Mouse (Mus musculus): ENCODE measurements around the gene Cgn.

Gene Cgn

DNA sequence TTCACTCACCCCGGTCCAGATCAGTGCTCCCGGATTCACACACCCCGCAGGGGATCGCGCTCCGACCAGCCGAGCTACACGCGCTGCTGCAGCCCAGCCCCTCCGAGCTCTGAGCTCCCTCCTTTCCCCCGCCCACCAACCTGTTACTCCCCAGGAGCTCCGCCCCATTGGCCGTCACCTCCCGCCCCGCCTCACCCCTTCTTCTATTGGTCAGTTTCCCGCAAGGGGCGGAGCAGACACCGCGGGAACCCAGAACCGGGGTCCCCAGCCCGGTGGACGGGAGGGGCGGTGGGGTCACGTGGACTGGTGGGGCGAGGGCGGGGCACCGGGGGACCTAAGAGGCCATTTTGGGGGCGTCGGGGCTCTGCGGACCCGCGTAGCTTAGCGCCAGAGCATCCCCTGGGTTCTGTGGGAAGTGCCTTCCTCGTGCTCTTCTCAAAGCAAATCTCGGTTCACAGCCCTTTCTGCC, at the start of gene Cgn:
TSS of gene Cgn (minus strand) at position 126 of the 469 bp plus-strand sequence.
- peak; percentile 74 to 86 for DNase-seq (ENCODE audit: low read depth in 2 of 2, low spot score in 2 of 2)

DNA sequence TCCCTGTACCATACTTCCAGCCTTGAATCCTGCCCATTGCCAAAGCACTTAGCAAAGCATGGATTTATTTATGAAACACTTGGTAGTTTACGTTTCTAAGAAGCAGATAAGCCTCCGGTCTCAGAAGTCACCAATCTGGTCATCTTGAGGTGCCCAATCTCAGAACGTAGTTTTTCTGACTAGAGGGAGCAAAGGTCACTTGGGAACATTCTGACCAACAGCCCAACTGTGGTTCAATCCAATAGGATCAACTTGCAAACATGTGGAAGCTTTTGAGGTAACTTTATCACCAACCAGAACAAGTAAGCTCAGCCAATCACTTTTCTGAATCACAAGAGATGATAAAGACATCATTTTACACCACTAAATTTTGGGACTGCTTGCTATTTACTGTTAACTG, 49.1 kb upstream of the Cgn start:
- no peak for DNase-seq (ENCODE audit: low read depth in 2 of 2, low spot score in 2 of 2)

DNA sequence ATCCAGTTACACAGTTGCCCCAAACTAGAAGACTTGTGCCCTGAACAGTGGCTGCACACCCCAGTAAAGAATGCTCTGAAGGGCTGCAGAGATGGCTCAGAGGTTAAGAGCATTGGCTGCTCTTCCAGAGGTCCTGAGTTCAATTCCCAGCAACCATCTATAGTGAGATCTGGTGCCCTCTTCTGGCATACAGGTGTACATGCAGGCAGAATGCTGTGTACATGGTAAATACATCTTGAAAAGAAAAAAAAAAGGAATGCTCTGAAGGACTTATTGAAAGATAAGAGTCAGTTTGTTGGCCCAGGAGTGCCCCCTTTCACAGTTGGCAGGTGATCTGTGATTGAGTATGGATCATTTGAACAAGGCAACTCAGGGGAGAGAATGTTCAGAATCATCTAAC, 47.1 kb upstream of the Cgn start:
- no peak for DNase-seq (ENCODE audit: low read depth in 2 of 2, low spot score in 2 of 2)

DNA sequence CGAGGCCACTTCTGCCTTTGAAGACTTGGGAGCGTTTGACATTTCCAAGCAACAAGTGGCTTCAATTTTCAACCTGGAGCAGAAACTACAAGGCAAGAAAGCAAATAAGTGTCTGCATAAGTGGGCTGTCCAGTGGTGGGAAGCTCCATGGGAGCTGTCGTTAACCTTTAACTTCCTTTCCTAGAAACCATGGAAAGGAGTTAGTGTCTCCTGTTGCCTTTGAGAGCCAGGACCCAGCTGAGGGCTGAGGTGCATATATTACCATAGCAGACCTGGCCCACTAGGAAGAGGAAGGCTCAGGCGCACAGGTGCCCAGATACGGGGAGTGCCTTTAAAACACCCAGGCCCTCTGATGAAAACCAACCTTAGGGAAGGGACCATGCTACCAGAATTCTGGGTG, 46.4 kb upstream of the Cgn start:
- DNase-seq (ENCODE audit: low read depth in 2 of 2, low spot score in 2 of 2), result no peak

DNA sequence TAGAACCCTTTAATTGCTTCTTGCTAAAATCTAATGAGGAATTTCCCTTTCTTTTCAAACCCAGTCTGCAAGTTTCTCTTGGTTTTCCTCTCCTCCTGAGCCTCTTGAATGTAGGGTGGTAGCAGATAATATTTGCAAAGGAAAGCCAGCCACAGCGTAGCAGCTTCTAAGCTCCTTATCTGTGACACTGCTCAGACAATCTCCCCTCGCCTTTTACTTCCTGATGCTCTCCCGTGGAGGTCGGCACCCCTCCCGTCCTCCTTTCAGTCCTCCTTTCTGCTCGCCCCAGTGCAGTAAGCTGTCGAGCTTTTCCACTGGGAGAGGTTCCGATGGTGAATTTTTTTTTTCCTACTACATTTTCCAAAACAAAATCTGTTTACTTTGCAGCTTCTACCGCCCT, 45.8 kb upstream of the Cgn start:
- no peak for DNase-seq (ENCODE audit: low read depth in 2 of 2, low spot score in 2 of 2)

DNA sequence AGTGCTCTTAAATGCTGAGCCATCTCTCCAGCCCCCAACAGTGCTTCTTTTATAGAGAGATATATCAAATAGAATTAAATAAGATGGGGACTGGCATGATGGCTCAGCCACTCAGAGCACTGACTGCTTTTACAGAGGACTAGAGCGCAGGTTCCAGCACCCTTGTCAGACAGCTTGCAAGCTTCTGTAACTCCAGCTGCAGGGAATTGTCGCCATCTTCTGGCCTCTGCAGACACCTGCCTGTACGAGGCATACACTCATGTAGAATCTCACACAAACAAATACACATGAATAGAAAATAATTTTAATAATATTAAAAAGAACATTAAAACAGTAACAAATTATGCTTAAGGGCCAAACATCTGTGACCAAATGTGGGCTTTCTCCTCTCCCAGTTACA, 37.8 kb upstream of the Cgn start:
- DNase-seq (ENCODE audit: low read depth in 2 of 2, low spot score in 2 of 2), result no peak

DNA sequence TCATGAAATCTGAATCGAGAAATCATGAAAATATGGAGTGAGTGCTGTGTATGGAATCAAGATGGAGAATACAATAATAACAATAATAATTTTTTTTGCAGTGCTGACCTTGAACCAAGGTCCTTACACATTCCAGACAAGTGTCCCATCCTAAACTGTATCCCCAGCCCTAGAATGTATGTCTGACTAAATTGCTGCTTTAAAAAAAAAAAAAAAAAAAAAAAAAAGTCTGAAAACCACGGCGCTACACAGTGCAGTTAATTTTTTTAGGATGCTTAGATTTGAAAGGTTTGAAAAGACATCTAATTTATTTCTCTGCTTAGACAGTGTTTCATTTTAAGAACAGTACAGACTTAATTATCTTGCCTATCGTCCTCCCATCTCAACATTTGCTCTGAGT, 35.8 kb upstream of the Cgn start:
- no peak for DNase-seq (ENCODE audit: low read depth in 2 of 2, low spot score in 2 of 2)

DNA sequence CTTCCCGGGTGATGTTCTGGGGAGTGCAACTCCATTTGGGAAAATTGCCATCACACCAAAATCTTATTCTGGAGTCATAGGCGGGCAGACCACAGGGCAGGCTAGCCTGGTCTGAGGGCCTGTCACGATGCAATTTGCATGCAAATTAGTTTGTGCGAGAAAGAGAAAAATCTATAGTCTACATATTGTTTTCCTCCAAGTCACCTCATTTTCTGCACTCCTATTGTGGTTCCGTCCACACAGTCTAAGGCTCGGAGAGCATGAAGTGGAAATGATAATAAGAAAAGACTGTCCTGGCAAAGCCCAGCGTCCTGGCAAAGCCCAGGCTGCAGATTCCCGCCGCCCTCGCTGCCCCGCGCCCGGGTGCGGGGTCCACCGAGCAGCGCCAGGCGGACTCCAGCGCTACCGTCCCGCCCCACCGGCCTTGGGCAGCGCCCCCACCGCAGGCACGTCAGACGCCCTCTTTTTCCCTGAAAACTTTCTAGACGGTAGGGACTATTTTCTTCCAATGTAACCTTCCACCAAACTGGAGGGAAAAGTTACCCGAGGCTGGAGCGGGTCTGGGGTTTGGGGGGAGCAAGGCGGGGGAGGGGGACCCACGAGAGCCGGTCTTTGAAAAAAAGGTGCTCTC, 34.8 kb upstream of the Cgn start:
- DNase-seq (ENCODE audit: low read depth in 2 of 2, low spot score in 2 of 2), result no peak

DNA sequence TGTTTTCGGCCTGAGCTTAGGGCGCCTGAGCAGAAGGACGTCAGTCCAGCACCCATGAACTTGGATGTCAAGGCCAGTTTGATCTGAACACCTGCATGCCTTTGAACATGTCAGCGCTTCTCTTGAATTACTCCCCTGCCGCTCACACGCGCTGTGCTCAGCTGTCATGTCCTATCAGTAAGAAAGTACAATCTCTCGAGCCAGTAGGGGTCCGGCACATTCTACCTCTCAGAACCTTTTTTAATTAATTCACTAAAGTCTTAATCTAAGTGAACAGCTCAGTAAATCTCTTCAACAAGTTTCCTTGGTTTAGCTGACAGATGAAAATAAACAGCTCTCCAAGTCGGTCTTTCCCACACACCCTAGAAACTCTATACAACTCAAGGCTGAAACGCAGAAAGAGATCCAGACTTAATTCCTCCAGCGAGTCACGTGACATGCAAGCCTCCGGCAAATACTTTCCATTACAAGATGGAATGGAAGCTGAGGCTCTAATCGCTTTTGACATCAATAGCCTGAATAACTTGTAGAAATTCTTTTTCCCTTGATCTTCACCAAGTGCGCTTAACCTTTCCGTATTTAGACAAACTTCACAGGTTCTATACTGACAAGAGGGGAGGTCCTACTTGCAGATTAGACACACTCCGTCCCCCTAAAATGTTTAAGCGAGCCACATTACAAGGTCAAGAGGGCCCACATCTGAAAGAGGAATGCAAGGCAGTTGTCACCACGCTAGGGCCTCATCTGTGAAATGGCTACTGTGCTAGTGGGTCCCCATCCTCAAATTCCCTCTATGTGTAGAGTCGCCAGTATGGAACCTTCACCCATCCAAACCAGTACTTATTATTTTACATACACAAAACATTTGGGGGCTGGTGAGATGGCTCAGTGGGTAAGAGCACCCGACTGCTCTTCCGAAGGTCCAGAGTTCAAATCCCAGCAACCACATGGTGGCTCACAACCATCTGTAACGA, 33.4 kb upstream of the Cgn start:
- DNase-seq (ENCODE audit: low read depth in 2 of 2, low spot score in 2 of 2), result no peak

DNA sequence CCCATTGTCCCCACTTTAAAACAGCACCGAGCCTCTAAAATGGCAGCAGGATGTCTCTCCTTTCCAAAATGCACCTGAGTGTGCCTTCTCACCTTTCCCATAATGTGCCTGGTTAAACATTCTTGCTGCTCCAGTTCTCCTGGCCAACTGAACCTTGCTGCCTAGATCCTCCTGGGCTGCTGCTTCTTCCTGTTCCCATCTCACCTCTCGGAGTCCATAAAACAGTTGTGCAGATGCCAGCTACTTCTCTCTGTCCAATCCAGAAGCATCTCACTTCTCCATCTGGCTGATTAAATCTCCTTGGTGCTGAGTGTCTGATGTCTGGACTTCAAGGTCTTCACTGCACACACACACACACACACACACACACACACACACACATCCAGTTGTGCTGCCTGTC, 31.4 kb upstream of the Cgn start:
- DNase-seq (ENCODE audit: low read depth in 2 of 2, low spot score in 2 of 2), result no peak

DNA sequence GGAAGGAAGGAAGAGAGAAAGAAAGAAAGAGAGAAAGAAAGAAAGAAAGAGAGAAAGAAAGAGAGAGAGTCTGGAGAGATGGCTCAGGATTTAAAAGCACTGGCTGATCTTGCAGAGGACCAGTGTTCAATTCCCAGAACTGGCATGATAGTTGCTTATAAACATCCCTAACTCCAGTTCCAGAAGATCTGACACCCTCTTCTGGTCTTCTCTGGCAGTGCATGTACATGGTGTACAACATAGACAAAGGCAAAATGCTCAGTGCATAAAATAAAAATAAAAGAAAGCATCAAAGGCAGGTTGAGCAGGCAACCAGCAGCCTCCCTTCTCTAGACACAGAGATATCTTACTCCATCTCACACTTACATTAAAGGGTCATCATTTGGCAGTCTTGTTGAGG, 29.3 kb upstream of the Cgn start:
- DNase-seq (ENCODE audit: low read depth in 2 of 2, low spot score in 2 of 2), result no peak

DNA sequence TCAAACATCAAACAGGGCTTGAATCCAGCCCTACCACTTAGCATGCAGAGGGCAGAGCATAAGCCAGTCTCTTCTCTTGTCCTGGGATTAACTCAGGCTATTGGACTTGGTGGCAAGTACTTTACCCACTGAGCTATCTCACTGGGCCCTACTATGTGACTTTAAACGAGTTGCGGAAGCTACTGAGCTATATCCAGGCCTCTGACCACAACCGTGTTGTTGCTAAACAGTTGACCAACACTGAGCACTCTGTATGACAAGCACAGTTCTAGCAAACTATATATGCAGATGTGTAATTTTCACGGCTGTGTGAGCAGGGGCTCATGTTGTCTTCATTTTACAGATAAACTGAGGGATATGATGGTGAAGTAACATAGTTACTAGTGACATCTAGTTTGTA, 28.4 kb upstream of the Cgn start:
- DNase-seq (ENCODE audit: low read depth in 2 of 2, low spot score in 2 of 2), result no peak

DNA sequence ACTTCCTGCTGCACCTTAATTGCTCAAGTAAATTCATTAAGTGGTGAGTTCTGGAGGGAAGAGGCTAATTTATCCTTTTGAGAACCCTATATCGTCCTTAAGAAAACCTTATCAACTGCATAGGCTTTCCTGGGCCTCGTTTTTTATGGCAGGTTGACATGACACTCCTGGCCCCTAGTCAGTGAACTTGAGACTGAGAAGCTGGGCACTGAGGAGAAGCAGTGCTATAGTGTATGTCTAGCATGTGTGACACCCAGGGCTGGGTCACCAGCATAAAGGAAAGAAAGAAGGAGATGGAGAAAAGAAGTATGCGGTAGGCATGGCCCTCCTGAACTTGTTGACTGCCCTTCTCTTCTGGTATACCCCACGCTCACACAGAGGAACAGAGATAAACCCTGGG, 27.8 kb upstream of the Cgn start:
- DNase-seq (ENCODE audit: low read depth in 2 of 2, low spot score in 2 of 2), result no peak

DNA sequence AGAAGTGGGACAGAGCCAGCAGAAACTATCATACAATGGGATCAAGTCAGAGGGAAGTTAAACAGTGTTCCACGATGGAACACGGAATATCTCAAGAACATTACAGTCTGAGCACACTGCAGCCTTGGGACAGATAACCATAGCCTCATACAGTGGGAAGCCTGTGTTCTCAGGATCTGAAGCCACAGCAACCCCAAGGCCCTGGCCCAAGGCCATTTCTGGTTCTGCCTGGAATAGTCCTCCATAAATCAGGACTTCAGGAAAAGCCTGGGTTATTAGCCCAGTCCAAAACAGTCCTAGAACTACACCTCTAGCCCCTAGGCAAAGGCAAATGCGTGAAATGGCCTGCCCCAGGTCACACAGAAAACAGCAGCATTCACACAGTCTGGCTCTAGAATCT, 27.4 kb upstream of the Cgn start:
- DNase-seq (ENCODE audit: low read depth in 2 of 2, low spot score in 2 of 2), result no peak

DNA sequence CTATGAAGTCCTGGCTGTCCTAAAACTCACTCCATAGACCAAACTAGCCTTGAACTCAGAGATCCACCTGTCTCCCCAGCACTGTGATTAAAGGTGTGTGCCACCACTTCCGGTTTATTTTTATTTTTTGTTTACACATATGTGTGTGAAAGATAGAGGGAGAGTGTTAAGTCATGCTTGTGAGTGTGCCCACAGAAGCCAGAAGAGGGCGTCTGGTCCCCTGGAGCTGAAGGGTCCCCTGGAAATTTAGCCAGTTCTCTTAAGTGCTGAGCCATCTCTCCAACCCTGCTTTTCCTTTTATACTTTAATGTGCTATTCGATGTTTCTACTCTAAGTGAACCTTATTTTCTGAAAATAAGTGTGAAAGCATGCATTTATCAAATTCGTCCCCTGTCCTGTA, 25.3 kb upstream of the Cgn start:
- DNase-seq (ENCODE audit: low read depth in 2 of 2, low spot score in 2 of 2), result peak in 1 of 2 experiments; percentile 33

DNA sequence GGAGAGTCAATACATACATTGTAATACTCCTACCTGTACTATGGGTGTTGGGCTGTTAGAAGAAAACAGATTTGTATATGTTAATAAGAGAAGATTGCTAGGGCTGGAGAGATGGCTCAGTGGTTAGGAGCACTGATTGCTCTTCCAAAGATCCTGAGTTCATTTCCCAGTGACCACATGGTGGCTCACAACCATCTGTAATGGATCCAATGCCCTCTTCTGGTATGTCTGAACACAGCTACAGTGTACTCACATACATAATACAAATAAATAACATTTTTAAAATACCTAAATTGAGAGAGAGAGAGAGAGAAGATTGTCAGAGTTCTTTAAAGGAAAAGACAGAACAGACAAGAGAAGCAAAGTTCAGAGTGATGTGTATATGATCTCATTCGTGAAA, 22.0 kb upstream of the Cgn start:
- no peak for DNase-seq (ENCODE audit: low read depth in 2 of 2, low spot score in 2 of 2)

DNA sequence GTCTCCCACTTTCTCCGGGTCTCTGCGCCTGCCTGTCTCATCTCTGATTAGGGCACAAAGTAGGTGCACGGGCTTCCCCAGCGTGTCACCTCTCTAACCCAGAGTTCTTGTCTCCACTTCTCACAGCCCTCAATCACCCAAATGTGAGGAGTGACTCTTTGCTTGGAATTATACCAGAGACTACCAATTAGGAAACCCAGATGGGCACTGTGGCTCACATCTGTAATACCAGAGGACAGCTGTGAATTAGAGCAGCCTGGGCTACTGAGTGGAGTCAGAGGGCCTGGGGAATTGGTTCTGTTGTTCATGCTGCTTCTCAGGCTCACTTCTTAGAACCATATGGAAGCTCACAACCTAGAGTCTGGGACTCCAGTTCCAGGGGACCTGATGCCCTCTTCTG, 18.7 kb upstream of the Cgn start:
- no peak for DNase-seq (ENCODE audit: low read depth in 2 of 2, low spot score in 2 of 2)

DNA sequence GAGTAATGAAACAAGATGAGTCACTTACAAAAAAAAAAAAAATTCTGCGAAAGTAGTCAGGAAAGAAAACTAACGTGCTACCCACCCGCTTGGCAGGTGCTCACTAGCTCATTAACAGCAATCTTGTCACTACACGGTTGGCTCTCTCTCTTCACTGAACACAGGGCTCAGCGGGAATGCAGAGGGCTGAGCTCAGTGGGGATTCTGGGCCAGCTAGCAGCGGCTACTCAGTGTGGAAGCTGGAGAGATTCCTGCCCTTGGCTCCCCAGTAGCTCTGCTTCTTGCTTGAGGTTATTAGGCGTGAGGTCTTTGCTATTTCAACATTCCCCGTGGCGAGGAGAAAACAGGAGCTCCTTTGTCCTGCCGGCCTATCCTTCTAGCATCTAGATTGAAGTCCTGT, 17.9 kb upstream of the Cgn start:
- DNase-seq (ENCODE audit: low read depth in 2 of 2, low spot score in 2 of 2), result no peak

DNA sequence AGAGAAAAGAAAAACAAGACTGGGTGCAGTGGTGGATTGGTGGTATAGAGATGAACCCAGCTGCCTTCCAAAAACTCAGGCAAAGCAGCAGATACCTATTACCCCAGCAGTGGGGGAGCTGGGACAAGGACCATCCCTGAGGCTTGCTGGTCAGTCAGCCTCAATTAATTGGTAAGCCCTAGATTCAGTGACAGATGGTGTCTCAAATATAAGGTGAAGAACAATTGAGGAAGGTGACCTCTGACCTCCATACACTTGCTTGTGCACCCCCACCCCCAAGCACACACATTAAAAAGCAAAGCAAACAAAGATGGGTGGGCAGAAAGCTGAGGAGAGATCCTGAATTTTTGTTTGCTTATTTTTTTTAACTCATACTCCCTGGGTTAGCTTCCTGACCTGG, 9.9 kb upstream of the Cgn start:
- DNase-seq (ENCODE audit: low read depth in 2 of 2, low spot score in 2 of 2), result no peak

DNA sequence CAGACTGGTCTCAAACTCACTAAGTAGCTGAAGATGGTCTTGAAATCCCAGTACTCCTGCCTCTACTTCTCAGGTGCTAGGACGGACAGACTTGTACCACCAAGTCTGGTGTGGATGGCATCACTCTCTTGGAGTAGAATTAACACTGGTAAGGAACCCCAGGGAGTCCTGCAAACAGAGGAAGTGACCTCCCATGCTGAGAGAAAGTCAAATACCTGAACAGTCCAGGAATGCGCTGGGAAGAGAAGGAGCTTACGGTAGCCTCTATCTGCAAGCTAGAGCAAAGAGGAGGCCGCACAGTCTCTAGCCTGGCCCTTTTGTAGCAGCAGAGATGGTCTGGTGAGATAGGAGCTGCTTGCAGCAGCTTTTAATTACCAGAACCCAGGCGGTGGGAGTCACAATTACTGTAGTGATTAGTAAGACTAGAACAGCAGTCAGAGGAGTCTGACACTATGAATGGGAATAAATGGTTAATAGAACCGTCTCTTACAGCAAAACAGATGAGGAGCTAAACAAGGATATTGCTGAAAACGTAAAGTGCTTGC, 9.4 kb upstream of the Cgn start:
- DNase-seq (ENCODE audit: low read depth in 2 of 2, low spot score in 2 of 2), result no peak

DNA sequence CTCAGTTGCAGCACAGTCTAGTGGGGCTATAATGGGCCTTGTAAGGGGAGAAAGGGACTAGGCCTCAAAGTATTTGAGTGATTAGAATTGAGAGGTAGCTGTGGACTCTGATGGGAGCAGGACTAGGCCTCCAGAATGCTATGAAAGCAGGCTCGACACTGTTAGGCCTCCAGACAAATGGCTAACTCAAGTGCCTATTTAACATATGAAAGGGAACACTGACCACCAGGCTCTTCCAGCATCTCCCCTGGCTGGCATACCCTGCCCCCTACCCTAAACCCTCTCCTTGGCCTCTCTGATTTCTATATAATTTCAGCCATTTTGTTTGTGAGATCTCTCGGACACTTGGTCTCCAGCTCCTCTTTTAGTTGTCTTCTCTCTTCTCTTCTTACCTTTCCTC, 8.1 kb upstream of the Cgn start:
- no peak for DNase-seq (ENCODE audit: low read depth in 2 of 2, low spot score in 2 of 2)

DNA sequence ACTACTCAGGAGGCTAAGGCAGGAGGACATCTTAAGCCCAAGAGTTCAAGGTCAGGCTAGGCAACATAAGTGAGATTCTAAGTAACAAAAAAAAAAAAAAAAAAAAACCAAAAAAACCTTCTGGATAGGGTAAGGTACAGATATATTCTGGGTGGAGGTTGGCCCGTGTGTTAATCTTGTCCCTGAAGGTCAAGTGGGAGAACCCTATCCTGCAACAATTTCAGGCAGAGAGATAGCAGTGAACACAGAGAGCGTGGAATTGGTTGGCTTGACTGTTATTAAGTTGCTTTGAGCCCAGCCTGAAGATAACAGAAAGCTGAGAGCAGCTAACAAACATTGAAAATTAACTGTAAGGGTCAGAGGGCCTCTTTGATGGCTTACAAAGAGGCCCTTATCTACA, 7.4 kb upstream of the Cgn start:
- DNase-seq (ENCODE audit: low read depth in 2 of 2, low spot score in 2 of 2), result no peak

Data from CD8-positive naive resting alpha-beta T cell, adult 2 months (primary cell).